Mouse (Mus musculus) ovary, postnatal 10 days (tissue): ENCODE data around the gene Olfr68.
"Not testable (repeated sequence)": the region's sequence is repeated elsewhere in the genome, so short reads cannot be mapped to it uniquely, and the experiment has no call there.

Experiments
- DNase-seq: peaks from one replicate; pipeline ENCODE4 v3.0.0; 2022; ENCODE audit warnings: low spot score

Olfr68 gene

DNA sequence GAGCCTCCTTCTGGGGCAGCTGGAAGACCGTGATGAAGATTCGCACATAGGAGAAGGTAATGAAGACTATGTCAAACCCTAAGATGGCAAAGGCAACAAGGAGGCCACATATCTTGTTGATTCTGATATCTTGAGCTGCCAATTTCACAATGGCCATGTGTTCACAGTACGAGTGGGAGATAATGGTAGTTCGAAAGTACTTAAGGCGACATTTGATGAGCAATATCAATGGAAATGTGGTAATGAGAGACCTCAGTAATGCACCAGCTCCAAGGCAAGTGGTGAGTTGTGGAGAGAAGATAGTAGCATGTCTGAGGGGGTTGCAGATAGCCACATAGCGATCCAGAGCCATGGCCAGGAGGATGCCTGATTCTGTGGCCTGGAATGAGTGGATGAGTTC, 11.8 kb downstream of the Olfr68 start:
- DNase-seq = not testable (repeated sequence)

DNA sequence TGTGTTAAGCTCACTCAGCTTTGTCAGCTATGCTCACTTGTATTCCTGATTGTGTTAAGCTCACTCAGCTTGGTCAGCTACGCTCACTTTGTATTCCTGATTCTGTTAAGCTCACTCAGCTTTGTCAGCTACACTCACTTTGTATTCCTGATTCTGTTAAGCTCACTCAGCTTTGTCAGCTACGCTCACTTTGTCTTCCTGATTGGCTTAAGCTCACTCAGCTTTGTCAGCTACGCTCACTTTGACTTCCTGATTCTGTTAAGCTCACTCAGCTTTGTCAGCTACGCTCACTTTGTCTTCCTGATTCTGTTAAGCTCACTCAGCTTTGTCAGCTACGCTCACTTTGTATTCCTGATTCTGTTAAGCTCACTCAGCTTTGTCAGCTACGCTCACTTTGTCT, 17.3 kb downstream of the Olfr68 start:
- not testable (repeated sequence) for DNase-seq

DNA sequence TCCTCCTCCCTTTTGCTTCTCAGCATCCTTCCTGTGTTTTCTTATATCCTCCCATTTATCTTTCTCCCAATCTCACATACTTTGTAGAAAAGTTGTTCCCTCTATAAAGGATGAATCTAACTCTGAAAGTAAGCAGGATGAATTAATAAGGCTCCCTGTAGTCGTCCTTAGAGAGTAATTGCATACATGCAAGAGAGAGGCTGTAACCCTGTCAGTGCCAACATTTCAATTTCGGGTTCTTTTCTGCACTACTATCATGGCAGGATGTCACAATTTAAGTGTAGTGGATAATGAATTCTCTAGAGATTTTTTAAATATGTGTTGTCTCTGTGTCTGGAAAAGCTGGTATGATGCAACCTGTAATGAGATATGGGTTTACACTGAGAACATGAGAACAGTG, 22.3 kb downstream of the Olfr68 start, which contains the start of gene Olfr630:
Olfr630 (minus strand) TSS at position 101 of the 400 bp plus-strand sequence.
- no peak for DNase-seq

DNA sequence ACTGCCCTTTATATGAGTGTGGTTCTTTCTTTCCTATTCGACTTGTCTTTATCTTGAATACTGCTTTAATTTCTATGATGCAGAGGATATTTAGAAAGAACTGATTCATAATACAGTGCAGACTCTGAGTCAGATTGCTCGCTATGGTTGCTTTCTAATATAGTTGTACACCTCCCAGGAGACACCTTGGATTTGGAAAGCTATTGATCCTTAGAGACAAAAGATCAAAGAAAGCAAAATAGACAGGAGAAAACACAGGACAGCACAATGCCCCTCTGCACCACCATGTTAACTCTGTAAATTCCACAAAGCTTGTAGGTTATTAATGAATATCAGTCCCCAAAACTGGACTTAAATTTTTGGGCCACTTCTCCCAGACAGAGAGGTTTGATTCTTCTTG, 34.7 kb downstream of the Olfr68 start, which contains the start of gene Olfr629:
Olfr629 (minus strand) TSS at position 101 of the 400 bp plus-strand sequence.
- no peak for DNase-seq

DNA sequence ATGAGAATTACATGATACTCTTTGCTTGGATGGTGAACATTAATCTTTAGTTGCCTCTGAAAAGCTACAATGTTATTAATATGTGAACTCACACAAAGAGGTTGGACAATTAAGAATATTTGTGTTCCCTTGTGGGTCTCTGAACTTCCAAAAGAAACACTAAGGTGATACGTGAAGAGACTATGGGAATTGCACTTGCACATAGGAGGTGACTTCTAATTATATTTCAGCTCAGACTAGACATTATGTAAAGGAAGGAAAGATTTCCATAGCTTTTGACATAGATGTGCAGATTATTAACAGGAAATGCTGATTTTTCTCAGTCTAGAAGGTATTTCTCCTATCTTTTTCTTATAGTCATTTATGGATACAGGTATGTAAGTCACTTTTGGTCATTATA, 49.4 kb downstream of the Olfr68 start, which contains the start of gene Olfr628:
Olfr628 (plus strand) TSS at position 301 of the 400 bp plus-strand sequence.
- no peak for DNase-seq
